Mouse (Mus musculus) brain, embryonic 14.5 days (tissue): ENCODE data around the gene Dock7. TPM values are rescaled to one million over a fixed set of nuclear protein-coding genes. Genes with fewer than 3 reads are reported as not detected.
"Not testable (repeated sequence)": the region's sequence is repeated elsewhere in the genome, so short reads cannot be mapped to it uniquely, and the experiment has no call there.

Experiments used
- DNase-seq: peaks from one replicate; pipeline ENCODE4 v3.0.0-alpha.2; 2011; ENCODE audit warnings: low read depth
- CTCF ChIP-seq: fragments of 200-500 bp; IDR thresholded peaks from 2 replicates; pipeline ENCODE4 v1.5.1; 2012; ENCODE audit warnings: inconsistent platforms, mild to moderate bottlenecking, moderate library complexity, borderline replicate concordance; ENCODE audit not compliant: insufficient read depth, insufficient read length; ENCODE audit errors: extremely low read depth
- POLR2A ChIP-seq: fragments of 200-500 bp; IDR thresholded peaks from 2 replicates; pipeline ENCODE4 v1.6.1; 2012; ENCODE audit warnings: mild to moderate bottlenecking, inconsistent platforms, borderline replicate concordance; ENCODE audit not compliant: poor library complexity, insufficient read depth, insufficient read length, severe bottlenecking; ENCODE audit errors: extremely low read depth
- polyA plus RNA-seq: library from polyadenylated mRNA; depleted of rRNA; stranded (reverse); fragments of >200 nt; gene quantifications from 2 replicates; pipeline ENCODE4 v1.2.3, GENCODE M21; 2012

Dock7 gene
- polyA plus RNA-seq, 1 experiment = 197 TPM

DNA sequence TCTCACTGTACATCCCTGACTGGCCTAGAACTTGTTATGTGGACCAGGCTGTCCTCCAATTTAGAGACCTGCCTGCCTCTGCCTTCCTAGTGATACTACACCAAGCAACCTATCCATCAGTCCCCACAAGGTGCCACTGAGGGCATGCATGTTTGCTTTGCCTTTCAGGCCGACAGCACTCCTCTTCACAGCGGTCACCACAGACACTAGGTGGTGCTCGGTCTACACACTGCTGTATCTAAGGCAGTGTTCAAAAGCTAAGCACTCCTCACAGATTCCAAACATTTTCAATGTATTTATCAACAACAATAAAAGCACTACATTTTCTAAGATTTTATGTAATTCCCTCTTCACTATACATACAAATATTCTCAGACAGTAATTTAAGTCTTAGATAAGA is 150.8 kb downstream of the Dock7 start:
- TF ChIP-seq CTCF (no peak; the same call in 1 of the 2 replicates), POLR2A (no peak)
- peak; percentile 5 for DNase-seq

GRCm38 (mm10) chr4:98960243-98960642 is 160.5 kb downstream of the Dock7 start:
- TF ChIP-seq CTCF (no peak), POLR2A (no peak)
- DNase-seq = no peak

DNA sequence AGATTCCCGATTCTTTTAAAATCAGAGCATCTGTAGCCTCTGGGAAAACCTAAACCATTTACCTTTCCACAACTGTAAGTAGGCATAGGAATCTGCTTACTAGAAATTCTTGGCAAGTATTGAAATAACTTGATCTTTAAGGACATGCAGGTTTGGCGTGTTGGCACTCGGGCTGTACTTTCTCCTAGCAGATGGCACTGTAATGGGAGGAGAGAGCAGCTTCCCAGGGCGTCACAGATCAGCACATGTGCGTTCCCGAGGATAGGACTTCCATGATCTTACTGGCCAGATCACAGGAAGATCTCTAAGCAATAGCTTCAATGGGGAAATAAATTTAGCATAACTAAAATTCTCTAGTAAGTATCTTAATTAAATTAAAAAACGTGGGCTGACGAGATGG is 164.7 kb downstream of the Dock7 start:
- no peak for DNase-seq

GRCm38 (mm10) chr4:98950563-98950962 is 170.2 kb downstream of the Dock7 start:
- no peak for DNase-seq
- no peak for TF ChIP-seq CTCF
- TF ChIP-seq POLR2A = no peak

More for the DNA sequence above, 164.7 kb downstream of the Dock7 start:
- no peak for TF ChIP-seq POLR2A
- no peak for TF ChIP-seq CTCF

GRCm38 (mm10) chr4:98938210-98938609 is 182.5 kb downstream of the Dock7 start:
- not testable (repeated sequence) for DNase-seq

DNA sequence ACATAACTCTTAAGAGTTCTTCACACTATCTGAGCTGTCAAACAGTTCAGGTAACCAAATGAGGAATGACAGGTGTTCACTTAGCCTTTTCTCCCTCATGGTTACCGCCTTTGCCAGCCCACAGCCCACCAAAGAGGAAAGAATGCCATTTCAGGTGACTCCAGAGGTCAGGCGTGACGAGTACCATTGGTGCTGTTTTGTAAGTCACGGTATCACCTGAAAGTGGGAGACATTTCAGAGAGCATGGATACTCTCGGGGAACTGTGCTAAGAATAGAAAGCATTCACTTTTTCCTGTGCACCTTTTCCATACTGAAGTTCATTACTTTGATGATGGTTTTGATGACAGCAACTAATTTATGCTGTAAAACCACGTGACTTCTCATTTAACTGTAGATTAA is 184.7 kb downstream of the Dock7 start:
- TF ChIP-seq POLR2A = no peak
- TF ChIP-seq CTCF = no peak

GRCm38 (mm10) chr4:98925250-98925781 is 195.4 kb downstream of the Dock7 start:
- DNase-seq = no peak
- TF ChIP-seq POLR2A (no peak), CTCF (no peak)

More for the DNA sequence above, 184.7 kb downstream of the Dock7 start:
- no peak for DNase-seq

GRCm38 (mm10) chr4:98924906-98925178 is 195.9 kb downstream of the Dock7 start:
- TF ChIP-seq POLR2A (no peak), CTCF (no peak)
- no peak for DNase-seq

DNA sequence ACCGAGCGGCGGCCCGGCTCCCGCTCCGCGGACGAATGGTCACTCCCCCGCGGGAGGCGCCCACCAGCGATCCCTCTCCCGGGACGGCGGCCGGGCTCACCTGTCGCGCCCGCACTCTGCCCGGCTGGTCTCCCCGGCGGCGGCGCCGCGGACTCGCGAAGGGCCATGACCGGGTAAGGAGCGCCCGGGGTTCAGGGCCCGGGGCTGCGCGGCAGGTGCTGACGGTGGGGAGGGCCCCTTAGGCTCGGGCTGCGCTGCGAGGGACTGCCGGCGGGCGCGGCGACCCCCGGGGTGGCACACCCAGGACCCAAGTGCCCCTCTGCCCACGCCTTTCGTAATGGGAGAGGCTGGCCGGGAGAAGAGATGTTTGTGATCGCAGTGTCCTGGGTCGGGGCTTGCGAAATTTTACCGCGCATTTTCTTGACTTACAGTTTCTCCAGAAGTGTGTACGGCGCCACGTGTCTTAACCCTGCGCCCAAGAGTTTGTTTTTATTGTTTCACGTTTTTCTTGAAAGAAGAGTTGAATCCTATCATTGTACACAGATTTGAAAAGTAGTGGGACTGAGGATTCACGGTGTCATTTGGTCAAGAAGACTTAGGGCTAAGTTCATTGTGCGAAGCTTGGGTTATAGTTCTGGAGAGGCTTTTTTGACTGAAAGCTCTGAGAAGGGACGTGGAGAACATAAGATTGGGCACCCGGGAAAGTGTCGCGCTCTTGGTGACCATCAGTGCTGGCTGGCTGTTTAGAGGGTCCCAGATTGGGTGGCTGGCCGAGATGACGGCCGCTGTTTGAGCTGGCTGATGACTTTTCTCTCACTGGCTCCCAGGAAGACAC is 196.4 kb downstream of the Dock7 start:
- TF ChIP-seq POLR2A = no peak
- peak; percentile 44 for DNase-seq

DNA sequence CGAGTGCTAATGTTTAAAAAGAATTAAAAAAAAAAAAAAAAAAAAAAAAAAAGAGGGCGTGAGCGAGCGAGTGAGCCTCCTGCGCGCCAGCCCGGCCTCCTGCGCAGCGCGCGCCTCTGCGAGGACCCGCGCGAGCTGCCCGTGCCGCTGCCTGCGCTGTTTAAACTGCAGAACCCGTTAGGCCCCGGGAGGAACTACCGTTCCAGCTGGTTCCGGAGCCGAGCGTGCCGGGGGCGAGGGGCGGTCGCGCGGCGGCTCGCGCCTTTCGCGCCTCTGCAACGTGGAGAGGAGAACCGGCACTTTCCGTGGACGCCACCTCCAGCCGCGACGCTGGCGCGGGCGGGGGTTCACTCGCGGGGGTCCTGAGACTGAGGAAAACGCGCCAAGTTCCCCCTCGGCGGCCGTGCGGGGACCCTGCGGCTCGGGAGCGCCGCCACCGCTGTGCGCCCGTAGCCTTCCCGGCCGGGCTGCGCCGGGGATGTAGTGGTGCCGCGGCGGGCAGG is 197.1 kb downstream of the Dock7 start, which contains the start of gene Usp1:
TSS of gene Usp1 (plus strand) at position 243 of the 503 bp plus-strand sequence.
- no peak for TF ChIP-seq CTCF
- TF ChIP-seq POLR2A = peak; percentile 60
- DNase-seq = no peak

DNA sequence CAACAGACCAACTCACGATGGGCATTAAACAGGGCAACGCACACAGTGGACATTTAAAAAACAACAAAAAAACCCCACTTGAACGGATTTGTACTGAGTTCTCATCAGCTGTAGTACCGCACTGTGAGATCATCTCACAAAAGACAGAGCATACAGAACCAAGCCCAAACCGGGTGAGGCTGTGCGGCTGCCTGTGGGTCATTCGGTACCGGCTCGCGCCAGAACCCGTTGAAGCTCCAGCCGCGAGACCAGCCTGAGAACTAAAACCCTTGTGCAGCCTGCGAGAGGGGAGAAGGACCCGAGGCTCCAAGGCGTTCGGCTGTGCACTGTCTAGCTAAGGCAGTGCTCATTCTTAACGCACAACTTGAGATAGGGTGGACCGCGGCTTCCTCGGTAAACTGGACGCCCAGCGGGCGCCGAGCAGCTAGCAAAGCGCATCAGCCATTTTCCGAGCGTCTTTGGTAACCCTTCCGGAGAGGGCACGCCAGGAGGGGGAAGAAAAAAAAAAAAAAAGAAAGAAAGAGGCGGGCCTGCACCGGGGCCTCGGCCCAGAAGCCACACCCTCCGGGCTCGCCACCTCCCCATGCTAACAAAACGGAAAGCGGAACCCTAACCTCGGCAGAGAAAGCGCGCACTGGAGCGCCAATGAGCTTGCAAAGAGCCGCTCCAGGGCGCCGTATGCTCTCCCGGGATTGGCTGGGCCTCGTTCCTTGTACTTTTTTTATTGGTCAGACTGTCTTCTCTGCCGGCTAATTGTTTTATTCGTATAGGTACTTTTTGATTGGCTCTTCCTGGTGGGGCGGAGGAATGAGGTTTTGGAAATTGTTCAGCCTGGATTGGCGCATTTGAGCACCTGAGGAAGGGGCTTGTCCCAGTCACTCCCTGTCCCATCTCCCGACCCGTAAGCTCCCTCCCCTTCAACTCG is 197.8 kb downstream of the Dock7 start:
- TF ChIP-seq POLR2A (peak; percentile 71; the same call in 1 of the 2 replicates), CTCF (no peak)
- DNase-seq = peak; percentile 100
